Mouse (Mus musculus) liver, embryonic 15.5 days (tissue): ENCODE measurements around the gene Tmem233. TPM values are rescaled to one million over a fixed set of nuclear protein-coding genes. Genes with fewer than 3 reads are reported as not detected.
A peak's percentile ranks its signal among the peaks of the same experiment; 100 is the strongest.

Experiments used
- ATAC-seq: fragments of 200-750 bp; cut with Nextera tagmentation; 2 replicates; pipeline ENCODE4 v1.8.0; 2017; ENCODE audit warnings: moderate number of reproducible peaks, mild to moderate bottlenecking, moderate library complexity; ENCODE audit not compliant: insufficient read depth
- H3K27ac ChIP-seq: fragments of 300-500 bp; sonication (generic); replicated peaks from 2 replicates; pipeline ENCODE4 v1.5.1; 2015; ENCODE audit warnings: mild to moderate bottlenecking, inconsistent platforms
- H3K27me3 ChIP-seq: fragments of 300-500 bp; sonication (generic); 2 replicates; pipeline ENCODE4 v1.6.1; 2015; ENCODE audit warnings: mild to moderate bottlenecking, inconsistent platforms
- H3K36me3 ChIP-seq: fragments of 300-500 bp; sonication (generic); replicated peaks from 2 replicates; pipeline ENCODE4 v1.6.1; 2015; ENCODE audit warnings: moderate library complexity, mild to moderate bottlenecking, inconsistent platforms
- H3K4me1 ChIP-seq: fragments of 300-500 bp; sonication (generic); replicated peaks from 2 replicates; pipeline ENCODE4 v1.6.1; 2015; ENCODE audit warnings: inconsistent platforms
- H3K4me2 ChIP-seq: fragments of 300-500 bp; sonication (generic); 2 replicates; pipeline ENCODE4 v1.6.1; 2015; ENCODE audit warnings: moderate library complexity, mild to moderate bottlenecking, inconsistent platforms
- H3K4me3 ChIP-seq: fragments of 300-500 bp; sonication (generic); replicated peaks from 2 replicates; pipeline ENCODE4 v1.5.1; 2015; ENCODE audit warnings: mild to moderate bottlenecking, inconsistent platforms
- H3K9ac ChIP-seq: fragments of 300-500 bp; sonication (generic); 2 replicates; pipeline ENCODE4 v1.6.1; 2015; ENCODE audit warnings: moderate library complexity, mild to moderate bottlenecking, inconsistent platforms
- H3K9me3 ChIP-seq: fragments of 300-500 bp; sonication (generic); replicated peaks from 2 replicates; pipeline ENCODE4 v1.6.1; 2016; ENCODE audit warnings: inconsistent platforms
- WGBS: fragments of 180-500 bp; shearing (Covaris S2); methylation state at CpG from one replicate; pipeline ENCODE4 v1.1.7; 2015; ENCODE audit warnings: mixed read lengths; ENCODE audit not compliant: insufficient replicate concordance; 5-methylcytosine and 5-hydroxymethylcytosine counted together
- polyA plus RNA-seq: library from polyadenylated mRNA; unstranded; fragments of >200 nt; fragmentation: Nextera tagmentation; extraction: Ambion mirVana; gene quantifications from 2 replicates; pipeline ENCODE4 v1.2.1, GENCODE M21; 2015

Tmem233 gene
- polyA plus RNA-seq, 1 experiment from 2014 or later: not detected

- Histone ChIP-seq H3K9ac (no peak overlapping the region), H3K4me3 (no peak overlapping the region), H3K9me3 (no peaks in the 10 kb centered on the region), H3K27ac (no peak overlapping the region), H3K27me3 (no peaks in the 10 kb centered on the region), H3K4me2 (no peak overlapping the region), H3K36me3 (no peaks in the 10 kb centered on the region), H3K4me1 (no peaks in the 10 kb centered on the region)
- WGBS: 58% methylated on average over 6 of the region's 6 CpGs
- no peak for ATAC-seq
Measured at GRCm38 (mm10) chr5:116052826-116053225, 30.2 kb downstream of the Tmem233 start.

DNA sequence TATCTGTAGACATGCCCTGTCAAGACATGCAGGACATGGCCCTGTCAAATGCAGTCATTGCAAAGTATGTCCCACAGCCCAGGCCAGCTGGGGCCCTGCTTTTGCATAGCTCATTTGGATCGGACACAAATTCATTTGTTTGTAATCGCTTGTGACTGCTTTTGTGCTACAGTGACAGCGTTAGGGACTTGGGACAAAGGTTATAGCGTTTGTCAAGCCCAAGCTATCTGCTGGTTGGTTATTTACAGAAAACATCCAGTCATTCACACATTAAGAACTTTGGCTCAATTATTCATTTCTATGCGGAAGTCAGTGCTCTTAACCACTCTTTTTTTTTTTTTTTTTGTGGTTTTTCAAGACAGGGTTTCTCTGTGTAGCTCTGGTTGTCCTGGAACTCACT lies 30.9 kb downstream of the Tmem233 start:
- ATAC-seq: no peak
- no peaks in the 10 kb centered on the region for H3K36me3 ChIP-seq
- no peaks in the 10 kb centered on the region for H3K4me1 ChIP-seq
- H3K4me2 ChIP-seq: no peak overlapping the region
- H3K9ac ChIP-seq: no peak overlapping the region
- H3K9me3 ChIP-seq: no peaks in the 10 kb centered on the region
- no peaks in the 10 kb centered on the region for H3K27me3 ChIP-seq
- H3K27ac ChIP-seq: no peak overlapping the region
- no peak overlapping the region for H3K4me3 ChIP-seq
- 57% methylated on average over 5 of the region's 5 CpGs for WGBS

DNA sequence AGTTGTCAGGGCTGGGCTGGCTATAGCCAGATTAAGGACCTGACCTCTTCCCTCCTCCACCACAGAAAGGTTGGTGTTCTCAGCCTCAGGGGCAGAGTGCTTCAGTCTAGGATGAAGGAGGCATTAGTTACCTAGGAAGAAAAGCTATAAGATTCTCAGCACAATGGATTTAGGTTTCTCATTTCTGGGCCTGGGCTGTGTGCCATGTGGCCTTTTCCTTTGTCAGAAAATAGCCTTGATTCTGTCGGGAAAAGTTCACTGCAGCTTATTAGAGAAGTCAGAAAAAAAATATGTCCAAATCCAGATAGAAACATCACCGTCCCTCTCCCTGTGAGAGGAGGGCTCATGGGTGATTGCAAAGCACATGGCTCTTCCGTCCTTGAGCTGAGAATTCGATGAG lies 33.2 kb downstream of the Tmem233 start:
- Histone ChIP-seq H3K4me2 (no peak overlapping the region), H3K36me3 (no peaks in the 10 kb centered on the region), H3K9ac (no peak overlapping the region), H3K4me3 (no peak overlapping the region), H3K27ac (no peak overlapping the region), H3K27me3 (no peaks in the 10 kb centered on the region), H3K4me1 (no peaks in the 10 kb centered on the region), H3K9me3 (no peaks in the 10 kb centered on the region)
- WGBS: 69% methylated on average over 4 of the region's 4 CpGs
- no peak for ATAC-seq

DNA sequence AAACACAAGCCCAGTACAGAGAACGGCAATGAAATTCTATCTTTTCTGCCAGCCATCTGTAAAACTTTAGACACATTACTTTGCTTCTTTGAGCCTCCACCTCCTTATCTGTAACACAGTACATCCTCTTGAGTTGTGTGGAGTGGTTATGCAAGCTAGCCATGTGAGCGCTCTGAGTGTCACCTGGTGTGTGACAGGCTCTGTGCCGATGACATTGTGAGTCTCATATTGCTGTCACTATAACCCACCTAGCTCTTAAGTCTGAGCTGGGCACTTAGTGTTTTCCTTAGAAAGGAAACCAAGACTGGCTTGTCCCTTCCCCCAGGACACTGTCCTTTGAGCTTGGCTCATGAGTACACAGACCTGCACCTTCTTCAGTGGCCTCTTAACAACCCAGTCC lies 34.7 kb downstream of the Tmem233 start:
- Histone ChIP-seq H3K4me1 (no peaks in the 10 kb centered on the region), H3K9me3 (no peaks in the 10 kb centered on the region), H3K27ac (no peak overlapping the region), H3K9ac (no peak overlapping the region), H3K4me3 (no peak overlapping the region), H3K36me3 (no peaks in the 10 kb centered on the region), H3K27me3 (no peaks in the 10 kb centered on the region), H3K4me2 (no peak overlapping the region)
- 59% methylated on average over 3 of the region's 3 CpGs for WGBS
- no peak for ATAC-seq

GRCm38 (mm10) chr5:116046246-116046645 lies 36.8 kb downstream of the Tmem233 start:
- Histone ChIP-seq H3K4me3 (no peak overlapping the region), H3K27me3 (no peaks in the 10 kb centered on the region), H3K27ac (no peak overlapping the region), H3K36me3 (no peaks in the 10 kb centered on the region), H3K4me2 (no peak overlapping the region), H3K4me1 (no peaks in the 10 kb centered on the region), H3K9me3 (no peaks in the 10 kb centered on the region), H3K9ac (no peak overlapping the region)
- ATAC-seq: no peak
- WGBS: 58% methylated on average over 4 of the region's 4 CpGs

- whole genome bisulfite sequencing: 71% methylated on average over 8 of the region's 8 CpGs
- Histone ChIP-seq H3K27me3 (peaks cover 3% of the 10 kb centered on the region; the same call in 1 of the 2 replicates), H3K4me1 (no peaks in the 10 kb centered on the region), H3K27ac (no peak overlapping the region), H3K4me2 (no peak overlapping the region), H3K9ac (no peak overlapping the region), H3K36me3 (no peaks in the 10 kb centered on the region), H3K9me3 (no peaks in the 10 kb centered on the region), H3K4me3 (no peak overlapping the region)
- no peak for ATAC-seq
Measured at GRCm38 (mm10) chr5:116045581-116045980, 37.5 kb downstream of the Tmem233 start.

- no peak overlapping the region for H3K9ac ChIP-seq
- H3K4me2 ChIP-seq: no peak overlapping the region
- no peaks in the 10 kb centered on the region for H3K36me3 ChIP-seq
- H3K27ac ChIP-seq: no peak overlapping the region
- H3K4me1 ChIP-seq: no peaks in the 10 kb centered on the region
- ATAC-seq: no peak
- no peak overlapping the region for H3K4me3 ChIP-seq
- peaks cover 15% of the 10 kb centered on the region; the same call in 1 of the 2 replicates for H3K27me3 ChIP-seq
- H3K9me3 ChIP-seq: no peaks in the 10 kb centered on the region
- WGBS: 57% methylated on average over 7 of the region's 7 CpGs
Measured at GRCm38 (mm10) chr5:116042241-116042640, 40.8 kb downstream of the Tmem233 start.

DNA sequence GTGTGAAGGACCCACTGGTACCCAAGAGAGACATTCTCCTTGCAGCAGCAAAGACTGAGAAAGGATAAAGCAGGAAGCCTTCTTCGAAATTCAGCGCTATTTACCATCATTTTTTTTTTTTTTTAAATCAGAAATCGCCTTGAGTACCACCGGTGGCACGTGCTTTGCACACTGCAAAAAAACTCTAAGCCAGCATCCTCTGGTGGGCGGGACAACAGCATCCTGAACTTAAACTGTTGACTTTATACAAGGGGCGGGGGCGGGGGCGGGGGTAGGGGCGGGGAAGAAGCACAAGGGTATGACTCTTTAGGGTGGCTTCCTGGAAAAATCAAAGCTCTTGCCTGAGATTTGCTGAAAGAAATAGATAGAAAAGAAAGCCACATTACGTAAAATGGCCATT lies 43.3 kb downstream of the Tmem233 start:
- WGBS: 26% methylated on average over 11 of the region's 11 CpGs

DNA sequence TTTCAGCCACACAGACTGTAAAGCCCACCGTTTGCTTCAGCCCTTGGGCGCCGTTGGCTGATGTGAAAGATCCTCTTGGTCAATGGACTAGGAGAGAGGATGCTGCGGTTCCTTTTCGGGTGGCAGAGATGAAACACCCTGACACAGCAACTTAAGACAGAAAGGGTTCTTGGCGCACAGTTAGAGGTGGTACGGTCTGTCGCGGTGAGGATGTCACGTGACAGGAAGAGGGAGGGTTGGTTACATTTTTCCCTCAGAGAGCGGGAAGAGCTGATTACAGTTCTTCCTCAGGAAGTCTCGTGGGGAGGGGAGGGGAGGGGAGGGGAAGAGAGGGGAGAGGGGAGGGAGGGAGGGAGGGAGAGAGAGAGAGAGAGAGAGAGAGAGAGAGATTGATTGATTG lies 45.3 kb downstream of the Tmem233 start:
- Histone ChIP-seq H3K4me2 (no peak overlapping the region), H3K4me3 (no peak overlapping the region), H3K27me3 (peaks cover 25% of the 10 kb centered on the region; the same call in 1 of the 2 replicates), H3K36me3 (no peaks in the 10 kb centered on the region), H3K27ac (no peak overlapping the region), H3K4me1 (no peaks in the 10 kb centered on the region), H3K9ac (no peak overlapping the region), H3K9me3 (no peaks in the 10 kb centered on the region)
- ATAC-seq: no peak
- WGBS: 33% methylated on average over 12 of the region's 12 CpGs

More for the DNA sequence above, 43.3 kb downstream of the Tmem233 start:
- no peak for ATAC-seq
- H3K9ac ChIP-seq: no peak overlapping the region
- H3K4me2 ChIP-seq: no peak overlapping the region
- no peaks in the 10 kb centered on the region for H3K9me3 ChIP-seq
- H3K27me3 ChIP-seq: peaks cover 21% of the 10 kb centered on the region; the same call in 1 of the 2 replicates
- H3K27ac ChIP-seq: no peak overlapping the region
- H3K36me3 ChIP-seq: no peaks in the 10 kb centered on the region
- no peaks in the 10 kb centered on the region for H3K4me1 ChIP-seq
- H3K4me3 ChIP-seq: no peak overlapping the region

- 71% methylated on average over 16 of the region's 16 CpGs for WGBS
- H3K36me3 ChIP-seq: no peaks in the 10 kb centered on the region
- no peak for ATAC-seq
Measured at GRCm38 (mm10) chr5:116036465-116036864, 46.6 kb downstream of the Tmem233 start.

DNA sequence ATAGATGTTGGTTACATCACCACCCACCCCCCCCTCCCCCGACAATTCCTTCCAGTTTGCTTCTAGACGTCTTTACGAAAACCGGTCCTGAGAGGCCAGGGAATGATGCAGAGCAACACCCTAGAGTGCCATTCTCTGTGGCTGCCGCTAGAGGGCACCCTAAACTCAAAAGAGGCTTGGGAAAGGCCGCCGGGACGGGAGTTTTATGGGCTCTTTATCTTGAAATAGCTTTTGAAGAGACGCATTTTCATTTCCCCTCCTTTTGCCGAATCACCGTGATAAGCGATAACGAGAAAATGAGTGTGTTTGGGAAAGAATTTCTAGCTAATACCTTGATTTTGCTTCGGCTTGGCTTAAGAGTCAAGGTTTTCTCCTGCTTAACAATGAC lies 51.9 kb downstream of the Tmem233 start:
- Histone ChIP-seq H3K4me1 (peaks cover 52% of the 10 kb centered on the region), H3K27me3 (peaks cover 8% of the 10 kb centered on the region; the same call in 1 of the 2 replicates), H3K9me3 (no peaks in the 10 kb centered on the region), H3K4me3 (no peak overlapping the region), H3K27ac (0 out of 2 replicates have a peak overlapping the region, but pooled peaks have one; percentile 39), H3K36me3 (no peaks in the 10 kb centered on the region), H3K9ac (no peak overlapping the region), H3K4me2 (peak overlapping the region; percentile 46)
- WGBS: 1% methylated on average over 14 of the region's 14 CpGs
- ATAC-seq: no peak

More at GRCm38 (mm10) chr5:116036465-116036864, 46.6 kb downstream of the Tmem233 start:
- Histone ChIP-seq H3K4me1 (peaks cover 4% of the 10 kb centered on the region), H3K9ac (no peak overlapping the region), H3K9me3 (no peaks in the 10 kb centered on the region), H3K27ac (no peak overlapping the region), H3K4me2 (no peak overlapping the region), H3K27me3 (peaks cover 25% of the 10 kb centered on the region; the same call in 1 of the 2 replicates), H3K4me3 (no peak overlapping the region)

GRCm38 (mm10) chr5:116030566-116031189 lies 52.4 kb downstream of the Tmem233 start:
- Histone ChIP-seq H3K4me3 (no peak overlapping the region), H3K9me3 (no peaks in the 10 kb centered on the region), H3K36me3 (no peaks in the 10 kb centered on the region), H3K4me1 (peaks cover 57% of the 10 kb centered on the region), H3K27me3 (peaks cover 8% of the 10 kb centered on the region; the same call in 1 of the 2 replicates), H3K4me2 (peak overlapping the region; percentile 46), H3K9ac (no peak overlapping the region), H3K27ac (peak overlapping the region; percentile 39)
- 18% methylated on average over 19 of the region's 19 CpGs for WGBS
- ATAC-seq: no peak
